Mouse (Mus musculus): ENCODE results near the gene Dgat2l6. TPM values are rescaled to one million over a fixed set of nuclear protein-coding genes. Genes with fewer than 3 reads are reported as not detected.

Gene Dgat2l6
- polyA plus RNA-seq, 1 experiment = not detected

DNA sequence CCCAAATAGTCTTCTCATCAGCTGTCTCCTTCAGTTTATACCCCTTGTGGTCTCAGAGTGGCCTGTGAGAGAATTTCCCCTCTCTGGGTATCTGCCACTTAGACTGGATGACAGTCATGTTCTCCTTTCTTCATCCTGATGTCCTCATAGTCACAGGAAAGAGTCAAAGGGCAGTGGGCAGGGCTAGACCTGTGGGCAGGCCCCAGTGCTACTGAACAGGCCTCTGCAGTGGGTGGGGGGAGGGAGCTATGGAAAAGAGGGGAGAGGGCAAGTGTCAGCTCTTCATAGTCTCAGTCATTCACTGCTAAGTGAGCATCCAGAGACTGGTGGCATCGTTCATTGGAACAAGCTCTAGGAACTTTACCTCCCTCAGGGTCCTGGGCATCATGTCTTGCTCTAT is 47.3 kb downstream of the Dgat2l6 start, which contains the start of gene Awat1:
Gene Awat1, plus strand, starts transcription at position 301 of the 400 bp plus-strand sequence.
- TF ChIP-seq CTCF (IDR thresholded peaks at IDR 0.05; ENCODE audit: borderline replicate concordance, control insufficient read depth, extremely low read depth, insufficient read depth, low read length, poor library complexity) (no peak), POLR2A (IDR thresholded peaks at IDR 0.05; ENCODE audit: control insufficient read depth, extremely low read depth, insufficient read depth, low read length, poor library complexity) (no peak)
- DNase-seq = no peak
- 100% methylated on average over 1 of the region's 1 CpGs for WGBS
- Histone ChIP-seq H3K36me3 (ENCODE audit: control insufficient read depth, insufficient read depth, low read length) (no peaks in the 10 kb centered on the region), H3K27me3 (ENCODE audit: control insufficient read depth, insufficient read depth, low read length) (no peaks in the 10 kb centered on the region), H3K27ac (ENCODE audit: control insufficient read depth, insufficient read depth, low read length) (no peak within 1 kb of the TSS), H3K4me1 (replicated peaks; ENCODE audit: control insufficient read depth, insufficient read depth, low read length) (no peaks in the 10 kb centered on the region), H3K4me3 (ENCODE audit: control insufficient read depth, insufficient read depth, low read length) (no peak within 1 kb of the TSS)

GRCm38 (mm10) chrX:100594791-100595190 is 70.2 kb downstream of the Dgat2l6 start, which contains the start of gene P2ry4:
TSS of gene P2ry4 (minus strand) at chrX:100594869.
- H3K36me3 ChIP-seq (ENCODE audit: control insufficient read depth, insufficient read depth, low read length) = no peaks in the 10 kb centered on the region
- no peak within 1 kb of the TSS for H3K4me3 ChIP-seq (ENCODE audit: control insufficient read depth, insufficient read depth, low read length)
- H3K27ac ChIP-seq (ENCODE audit: control insufficient read depth, insufficient read depth, low read length) = no peak within 1 kb of the TSS
- no peaks in the 10 kb centered on the region for H3K27me3 ChIP-seq (ENCODE audit: control insufficient read depth, insufficient read depth, low read length)
- H3K4me1 ChIP-seq (replicated peaks; ENCODE audit: control insufficient read depth, insufficient read depth, low read length) = no peaks in the 10 kb centered on the region
- no peak for TF ChIP-seq CTCF (IDR thresholded peaks at IDR 0.05; ENCODE audit: borderline replicate concordance, control insufficient read depth, extremely low read depth, insufficient read depth, low read length, poor library complexity)
- TF ChIP-seq POLR2A (IDR thresholded peaks at IDR 0.05; ENCODE audit: control insufficient read depth, extremely low read depth, insufficient read depth, low read length, poor library complexity) = no peak
- DNase-seq = no peak
- 77% methylated on average over 4 of the region's 4 CpGs for WGBS

Other genes with a start within 250 kb of the Dgat2l6 start
- not detected in 2 replicates for gene Otud6a, start 95.8 kb upstream of the Dgat2l6 start, polyA plus RNA-seq (2012; rRNA removed)
- 0.88 and 0.93 TPM in 2 replicates for gene Awat2, start 82.1 kb upstream of the Dgat2l6 start, polyA plus RNA-seq (2012; rRNA removed)
- 19.8 and 24.2 TPM in 2 replicates for gene Igbp1, start 30.5 kb upstream of the Dgat2l6 start, polyA plus RNA-seq (2012; rRNA removed)
- 0.14 and 0.16 TPM in 2 replicates for gene Awat1, start 47.4 kb downstream of the Dgat2l6 start, polyA plus RNA-seq (2012; rRNA removed)
- 0.04 and 0.14 TPM in 2 replicates for gene P2ry4, start 70.0 kb downstream of the Dgat2l6 start, polyA plus RNA-seq (2012; rRNA removed)
- not detected in 2 replicates for gene Arr3, start 80.7 kb downstream of the Dgat2l6 start, polyA plus RNA-seq (2012; rRNA removed)
- gene Kif4, start 100.9 kb downstream of the Dgat2l6 start, polyA plus RNA-seq (2012; rRNA removed) = 6.3 and 9.0 TPM in 2 replicates
- 16.8 and 20.6 TPM in 2 replicates for gene Pdzd11, start 101.7 kb downstream of the Dgat2l6 start, polyA plus RNA-seq (2012; rRNA removed)
- gene Gdpd2, start 205.0 kb downstream of the Dgat2l6 start, polyA plus RNA-seq (2012; rRNA removed) = 1.4 and 2.4 TPM in 2 replicates
- gene Dlg3, start 242.9 kb downstream of the Dgat2l6 start, polyA plus RNA-seq (2012; rRNA removed) = 10.2 and 12.3 TPM in 2 replicates